Mouse (Mus musculus) kidney, adult 18-20 months (tissue): Measurements from ENCODE around the gene Tmod2.

Source experiments
- DNase-seq: peaks from one replicate; pipeline ENCODE4 v3.0.0; 2021

Gene Tmod2

GRCm38 (mm10) chr9:75600166-75600934 is 10.8 kb downstream of the Tmod2 start:
- DNase-seq: no peak

- no peak for DNase-seq
These were observed 11.8 kb downstream of the Tmod2 start for GRCm38 (mm10) chr9:75599191-75599841.

GRCm38 (mm10) chr9:75597596-75597995 is 13.5 kb downstream of the Tmod2 start:
- DNase-seq: no peak

GRCm38 (mm10) chr9:75597036-75597435 is 14.1 kb downstream of the Tmod2 start:
- no peak for DNase-seq

GRCm38 (mm10) chr9:75593481-75593880 is 17.6 kb downstream of the Tmod2 start:
- no peak for DNase-seq

- DNase-seq: no peak
These were observed 21.0 kb downstream of the Tmod2 start for GRCm38 (mm10) chr9:75589850-75590790.

- peak; percentile 13 for DNase-seq
These were observed 29.3 kb downstream of the Tmod2 start for GRCm38 (mm10) chr9:75581694-75582350.

- no peak for DNase-seq
These were observed 31.8 kb downstream of the Tmod2 start for GRCm38 (mm10) chr9:75579321-75579720.

- no peak for DNase-seq
These were observed 39.8 kb downstream of the Tmod2 start for GRCm38 (mm10) chr9:75571036-75571942.

GRCm38 (mm10) chr9:75568399-75568798 is 42.7 kb downstream of the Tmod2 start:
- no peak for DNase-seq

- DNase-seq: no peak
These were observed 46.2 kb downstream of the Tmod2 start for GRCm38 (mm10) chr9:75564892-75565291.

- no peak for DNase-seq
These were observed 47.5 kb downstream of the Tmod2 start for GRCm38 (mm10) chr9:75563622-75564021.

- no peak for DNase-seq
These were observed 47.9 kb downstream of the Tmod2 start for GRCm38 (mm10) chr9:75563176-75563575.

GRCm38 (mm10) chr9:75561040-75561669 is 50.0 kb downstream of the Tmod2 start:
- DNase-seq: no peak

- DNase-seq: no peak
These were observed 50.8 kb downstream of the Tmod2 start for GRCm38 (mm10) chr9:75560353-75560752.

GRCm38 (mm10) chr9:75559512-75560012 is 51.6 kb downstream of the Tmod2 start, which contains the start of gene Tmod3:
TSS of gene Tmod3 (minus strand) at chr9:75559657.
- DNase-seq: peak; percentile 95

- DNase-seq: peak; percentile 47
These were observed 52.2 kb downstream of the Tmod2 start for GRCm38 (mm10) chr9:75558812-75559511.

GRCm38 (mm10) chr9:75558360-75558759 is 52.8 kb downstream of the Tmod2 start:
- DNase-seq: no peak

GRCm38 (mm10) chr9:75553719-75554118 is 57.4 kb downstream of the Tmod2 start:
- no peak for DNase-seq

- DNase-seq: no peak
These were observed 59.8 kb downstream of the Tmod2 start for GRCm38 (mm10) chr9:75551342-75551741.
